Comparison of ENCODE assay signal across 9 mouse cellular contexts in the genomic region with DNA sequence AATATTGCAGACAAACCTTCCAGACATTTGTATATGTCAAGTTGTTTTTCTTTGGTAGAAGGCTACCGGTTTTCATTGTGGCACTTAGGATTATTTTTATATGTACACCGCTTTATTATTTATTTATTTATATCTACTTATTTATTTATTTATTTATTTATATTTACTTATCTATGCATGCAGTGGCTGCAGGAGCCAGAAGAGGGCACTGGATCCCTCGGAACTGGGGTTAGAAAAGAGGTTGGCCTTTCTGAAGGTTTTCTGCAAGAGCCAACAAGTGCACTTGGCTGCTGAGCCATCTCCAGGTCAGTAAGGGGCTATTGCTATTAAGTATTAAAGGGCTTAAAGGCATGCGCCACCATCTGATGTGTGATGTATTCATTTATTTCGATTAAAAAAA. TPM values are rescaled to one million over a fixed set of nuclear protein-coding genes. Genes with fewer than 3 reads are reported as not detected.
DNase-seq lines count a peak whose midpoint lies in the region; ATAC-seq and TF ChIP-seq lines count a peak whose summit lies in the region.
"Had no signal": no experiment of that assay in that cellular context is flagged by ENCODE, and none has a peak within 500 bp of the region (broad histone marks: within the 10 kb centered on the region; RNA-seq: fewer than 3 reads in every experiment).

No protein-coding gene starts in this region.

- H3K36me3 ChIP-seq in G1E (replicated peaks): peaks cover 19% of the 10 kb centered on the region
- no peaks in the 10 kb centered on the region for H3K36me3 ChIP-seq in embryonic facial prominence, embryonic 10.5 days (replicated peaks)
- H3K36me3 ChIP-seq: limb, embryonic 13.5 days had no signal

- H3K4me1 ChIP-seq in G1E (ENCODE audit: insufficient read depth, low read depth, low read length): peaks cover 48% of the 10 kb centered on the region
- H3K4me1 ChIP-seq in embryonic facial prominence, embryonic 10.5 days: peaks cover 12% of the 10 kb centered on the region

- no peak overlapping the region for H3K4me3 ChIP-seq in left cerebral cortex, adult 2 months
- no peak overlapping the region for H3K4me3 ChIP-seq in G1E (ENCODE audit: low read depth, low read length)
- H3K4me3 ChIP-seq in embryonic facial prominence, embryonic 10.5 days: no peak overlapping the region
- H3K4me3 ChIP-seq: limb, embryonic 13.5 days had no signal

- no peaks in the 10 kb centered on the region for H3K9me3 ChIP-seq in G1E (replicated peaks)
- no peaks in the 10 kb centered on the region for H3K9me3 ChIP-seq in embryonic facial prominence, embryonic 10.5 days
- H3K9me3 ChIP-seq: limb, embryonic 13.5 days had no signal

- WGBS in embryonic facial prominence, embryonic 10.5 days: 65% methylated on average over 5 of the region's 5 CpGs

- intact Hi-C loops in left cerebral cortex, adult 2 months (cut with DNase I): loop anchor here (2.0 kb wide), 1 partner anchor 37 kb away; a partner anchor contains a TSS

- peak; percentile 50 for TF ChIP-seq CTCF in left cerebral cortex, adult 2 months (IDR thresholded peaks at IDR 0.05)
- no peak for TF ChIP-seq CTCF in G1E (IDR thresholded peaks at IDR 0.05; ENCODE audit: low read depth, low read length)

- no peak for ATAC-seq in CD4-positive, CD25-positive, alpha-beta regulatory T cell, adult 4 months
- ATAC-seq in G1E (ENCODE audit: extremely low read depth, insufficient number of reproducible peaks, low FRiP score, poor library complexity, severe bottlenecking): 0 out of 2 replicates have a peak, but pooled peaks have one; percentile 30

- peaks cover 4% of the 10 kb centered on the region; the same call in 1 of the 2 replicates for H3K27me3 ChIP-seq in G1E (ENCODE audit: insufficient read depth, low read length)
- no peaks in the 10 kb centered on the region for H3K27me3 ChIP-seq in embryonic facial prominence, embryonic 10.5 days (replicated peaks; ENCODE audit: low read depth, poor library complexity, severe bottlenecking)
- H3K27me3 ChIP-seq: limb, embryonic 13.5 days had no signal

- DNase-seq in CD4-positive, CD25-positive, alpha-beta regulatory T cell, adult 2 months (ENCODE audit: low read depth, low spot score): peak; percentile 49
- no peak for DNase-seq in left cerebral cortex, adult 2 months (ENCODE audit: extremely low spot score in 1 of 2, low spot score in 2 of 2)
- DNase-seq in left cerebral cortex, adult 8-10 months (ENCODE audit: low spot score in 2 of 2): no peak
- no peak for DNase-seq in G1E (ENCODE audit: low spot score)
- DNase-seq in embryonic facial prominence, embryonic 10.5 days (ENCODE audit: low spot score): peak; percentile 49
- peak; percentile 61 for DNase-seq in lung, postnatal 10 days
- no peak for DNase-seq in left cerebral cortex, adult 18-20 months (ENCODE audit: low spot score in 2 of 2)

- no peak overlapping the region for H3K27ac ChIP-seq in left cerebral cortex, adult 2 months
- no peak overlapping the region for H3K27ac ChIP-seq in embryonic facial prominence, embryonic 10.5 days (replicated peaks)
- H3K27ac ChIP-seq: limb, embryonic 13.5 days had no signal

RNA-seq across cellular contexts. Expression of a gene that starts 15.1 kb away (rescaled TPM):
- 1 to 10 TPM; 1.0 to 1.3 TPM for polyA plus RNA-seq in CD4-positive, CD25-positive, alpha-beta regulatory T cell, adult 4 months (2017; shearing (Covaris generic))
- 1 to 10 TPM; 3.7 to 4.2 TPM for total RNA-seq in left cerebral cortex, adult 2 months (2021)
- total RNA-seq in left cerebral cortex, adult 8-10 months (2022): 1 to 10 TPM; 5.2 to 7.8 (median 6.7) TPM
- total RNA-seq in G1E (2014; fragmentation: Nextera tagmentation): 3.2 and 5.6 TPM in 2 replicates
- total RNA-seq in G1E (2017): 13.2 and 13.4 TPM in 2 replicates
- polyA plus RNA-seq in G1E (2012): 0.25 and 0.35 TPM in 2 replicates
- 6.7 and 7.8 TPM in 2 replicates for polyA plus RNA-seq in embryonic facial prominence, embryonic 10.5 days (2016; fragmentation: Nextera tagmentation; extraction: Ambion mirVana)
- 1 to 10 TPM; 5.3 to 5.6 TPM for total RNA-seq in left cerebral cortex, adult 18-20 months (2021)

RNA-seq across cellular contexts. Expression of a gene that starts 37.0 kb away (rescaled TPM):
- polyA plus RNA-seq in CD4-positive, CD25-positive, alpha-beta regulatory T cell, adult 4 months (2017; shearing (Covaris generic)): 10 to 100 TPM; 67.5 to 74.4 TPM
- total RNA-seq in left cerebral cortex, adult 2 months (2021): 10 to 100 TPM; 39.4 to 40.6 TPM
- 10 to 100 TPM; 34.9 to 38.7 (median 36.6) TPM for total RNA-seq in left cerebral cortex, adult 8-10 months (2022)
- 58.9 and 59.1 TPM in 2 replicates for total RNA-seq in G1E (2014; fragmentation: Nextera tagmentation)
- total RNA-seq in G1E (2017): 37.3 and 46.0 TPM in 2 replicates
- 57.2 and 76.6 TPM in 2 replicates for polyA plus RNA-seq in G1E (2012)
- 104 and 106 TPM in 2 replicates for polyA plus RNA-seq in embryonic facial prominence, embryonic 10.5 days (2016; fragmentation: Nextera tagmentation; extraction: Ambion mirVana)
- 10 to 100 TPM; 36.3 to 40.2 TPM for total RNA-seq in left cerebral cortex, adult 18-20 months (2021)

RNA-seq across cellular contexts. Expression of a gene that starts 48.3 kb away (rescaled TPM):
- 100 to 1,000 TPM; 117 to 187 TPM for polyA plus RNA-seq in CD4-positive, CD25-positive, alpha-beta regulatory T cell, adult 4 months (2017; shearing (Covaris generic))
- total RNA-seq in left cerebral cortex, adult 2 months (2021): 10 to 100 TPM; 34.4 to 39.3 TPM
- total RNA-seq in left cerebral cortex, adult 8-10 months (2022): 10 to 100 TPM; 43.6 to 51.3 (median 44.5) TPM
- total RNA-seq in G1E (2014; fragmentation: Nextera tagmentation): 65.9 and 77.5 TPM in 2 replicates
- 62.3 and 71.4 TPM in 2 replicates for total RNA-seq in G1E (2017)
- 42.7 and 45.7 TPM in 2 replicates for polyA plus RNA-seq in G1E (2012)
- 62.2 and 67.5 TPM in 2 replicates for polyA plus RNA-seq in embryonic facial prominence, embryonic 10.5 days (2016; fragmentation: Nextera tagmentation; extraction: Ambion mirVana)
- 10 to 100 TPM; 37.2 to 43.0 TPM for total RNA-seq in left cerebral cortex, adult 18-20 months (2021)

Comparison
In these comparisons a context has a peak if more than half of its experiments do, and no peak if none do; other contexts are left out.
1. DNase-seq: peak in CD4-positive, CD25-positive, alpha-beta regulatory T cell, adult 2 months (single experiment), embryonic facial prominence, embryonic 10.5 days (single experiment) and lung, postnatal 10 days (single experiment); none in left cerebral cortex, adult 2 months (0 of 2), left cerebral cortex, adult 8-10 months (0 of 2), G1E (single experiment) and left cerebral cortex, adult 18-20 months (0 of 2).